Mouse (Mus musculus) forelimb bud, embryonic 11.5 days (tissue): Measurements from ENCODE around the gene B4galt5.

ENCODE experiments used
- DNase-seq: peaks from one replicate; pipeline ENCODE4 v3.0.0-alpha.2; 2012; ENCODE audit warnings: low read depth, low spot score

The B4galt5 gene

DNA sequence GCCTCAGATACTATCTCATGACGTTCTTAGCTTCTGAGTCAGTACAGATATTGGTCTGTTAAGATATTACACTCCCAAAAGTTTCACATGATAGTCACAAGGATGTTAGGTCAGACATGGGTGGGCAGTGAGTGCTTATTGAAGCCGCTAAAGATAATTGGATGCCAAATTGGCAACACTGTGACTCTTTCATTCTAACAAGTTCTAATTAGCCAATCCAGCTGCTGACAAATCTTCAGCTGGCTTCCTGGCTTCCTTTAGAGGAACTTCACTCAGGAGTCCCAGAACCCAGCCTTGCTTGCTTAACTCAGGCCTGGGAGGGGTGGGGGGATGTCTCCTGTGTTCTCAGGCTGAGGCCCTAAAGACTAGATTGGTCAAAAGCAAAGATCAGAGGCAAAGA, 9.5 kb upstream of the B4galt5 start:
- DNase-seq, result no peak

DNA sequence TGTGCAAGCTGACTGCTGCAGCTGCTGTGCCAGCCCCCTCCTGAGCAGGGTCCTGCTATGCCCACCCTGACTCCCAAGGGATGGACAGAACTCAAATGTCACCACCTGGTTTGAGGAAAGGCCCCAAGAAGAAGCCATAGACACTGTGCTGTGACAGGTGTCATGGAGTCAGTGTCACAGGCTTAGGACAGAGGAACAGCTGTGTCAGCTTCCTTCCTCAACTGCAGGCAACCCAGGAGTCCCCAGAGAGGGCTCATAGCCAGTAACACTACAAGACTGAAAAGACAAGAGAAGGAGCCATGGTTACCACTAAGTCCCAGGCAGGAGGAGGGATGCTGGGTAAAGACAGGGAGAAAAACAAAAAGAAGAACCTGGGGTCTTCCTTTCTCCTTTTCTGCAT, 7.9 kb upstream of the B4galt5 start:
- DNase-seq, result no peak

DNA sequence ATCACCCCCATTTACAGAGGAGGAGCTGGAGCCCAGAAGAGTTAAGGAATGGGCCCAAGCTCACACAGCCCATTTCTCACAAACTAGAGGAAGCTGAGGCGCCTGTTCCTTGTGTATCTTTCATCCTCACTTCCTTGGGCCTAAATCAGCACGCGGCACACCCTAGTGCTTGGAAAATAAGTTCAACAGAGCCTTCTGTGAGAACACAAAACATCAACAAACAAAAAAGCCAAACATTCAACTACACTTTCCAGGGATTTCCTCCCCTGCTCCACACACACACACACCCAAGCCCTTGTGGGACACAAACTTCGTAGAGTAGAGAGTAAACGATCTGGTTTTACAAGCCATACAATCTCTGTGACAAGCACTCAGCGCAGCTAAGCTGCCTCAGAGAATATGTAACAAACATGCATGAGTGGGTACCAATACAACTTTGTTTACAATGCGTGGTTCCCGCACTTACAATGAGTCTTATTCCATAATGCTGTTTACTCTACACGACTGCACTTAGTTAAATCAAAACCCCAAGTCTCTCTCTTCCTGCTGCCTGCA, 5.7 kb upstream of the B4galt5 start:
- no peak for DNase-seq

DNA sequence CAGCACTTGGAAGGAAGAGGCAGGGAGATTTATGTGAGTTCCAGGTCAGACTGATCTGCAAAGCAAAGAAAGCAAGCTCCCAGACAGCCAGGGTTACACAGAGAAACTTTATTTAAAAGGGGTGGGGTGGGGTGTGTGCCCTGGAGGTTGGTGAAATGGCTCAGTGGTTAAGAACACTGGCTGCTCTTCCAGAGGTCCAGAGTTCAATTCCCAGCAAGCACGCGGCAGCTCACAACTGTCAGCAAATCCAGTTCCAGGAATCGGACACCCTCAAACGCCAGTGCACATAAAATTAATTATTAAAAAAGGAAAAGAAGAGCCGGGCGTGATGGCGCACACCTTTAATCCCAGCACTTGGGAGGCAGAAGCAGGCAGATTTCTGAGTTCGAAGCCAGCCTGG, 5.1 kb upstream of the B4galt5 start:
- DNase-seq, result no peak

DNA sequence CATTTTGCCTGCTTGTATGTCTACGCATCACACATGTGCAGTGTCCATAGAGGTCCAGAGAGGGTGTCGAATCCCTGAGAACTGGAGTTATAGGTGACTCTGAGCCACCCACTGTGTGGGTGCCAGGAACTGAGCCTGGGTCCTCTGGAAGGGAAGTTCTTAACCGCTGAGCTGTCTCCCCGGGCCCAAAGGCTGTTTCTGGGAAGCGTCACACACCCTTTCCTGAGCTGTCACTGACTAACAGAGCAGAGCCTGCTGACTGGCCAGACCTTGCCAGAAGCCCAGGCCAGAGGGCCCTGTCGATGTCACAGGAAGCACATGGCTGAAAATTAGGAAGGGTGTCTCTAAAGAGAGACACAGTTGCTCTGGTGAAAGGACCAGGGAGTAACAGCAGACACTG, 3.5 kb upstream of the B4galt5 start:
- DNase-seq, result no peak

DNA sequence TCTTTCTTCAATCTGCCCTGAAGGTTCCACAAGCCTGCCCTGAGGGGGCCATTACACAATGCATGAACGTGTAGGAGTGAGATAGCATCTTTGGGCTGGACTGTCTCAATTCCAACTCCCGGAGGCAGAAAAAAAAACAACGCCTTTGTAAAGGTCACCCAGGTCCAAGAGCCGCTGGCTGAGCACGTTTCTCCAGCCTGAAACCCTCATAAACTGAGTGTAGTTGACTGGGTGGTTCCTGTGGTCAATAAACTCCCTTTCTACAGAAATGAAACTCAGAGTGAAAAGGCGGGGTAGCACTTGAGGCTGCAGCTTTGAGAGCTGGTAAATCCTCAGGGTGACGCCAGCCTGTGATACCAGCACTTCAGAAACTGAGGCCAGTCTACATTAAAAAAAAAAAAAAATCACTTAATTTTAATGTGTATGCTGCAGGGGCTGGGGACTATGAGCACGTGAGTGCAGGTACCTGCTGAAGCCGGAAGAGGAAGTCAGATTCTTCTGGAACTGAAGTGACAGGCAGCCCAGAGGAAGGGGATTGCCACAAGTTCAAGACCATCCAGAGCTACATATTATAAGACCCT, 2.5 kb upstream of the B4galt5 start:
- no peak for DNase-seq

DNA sequence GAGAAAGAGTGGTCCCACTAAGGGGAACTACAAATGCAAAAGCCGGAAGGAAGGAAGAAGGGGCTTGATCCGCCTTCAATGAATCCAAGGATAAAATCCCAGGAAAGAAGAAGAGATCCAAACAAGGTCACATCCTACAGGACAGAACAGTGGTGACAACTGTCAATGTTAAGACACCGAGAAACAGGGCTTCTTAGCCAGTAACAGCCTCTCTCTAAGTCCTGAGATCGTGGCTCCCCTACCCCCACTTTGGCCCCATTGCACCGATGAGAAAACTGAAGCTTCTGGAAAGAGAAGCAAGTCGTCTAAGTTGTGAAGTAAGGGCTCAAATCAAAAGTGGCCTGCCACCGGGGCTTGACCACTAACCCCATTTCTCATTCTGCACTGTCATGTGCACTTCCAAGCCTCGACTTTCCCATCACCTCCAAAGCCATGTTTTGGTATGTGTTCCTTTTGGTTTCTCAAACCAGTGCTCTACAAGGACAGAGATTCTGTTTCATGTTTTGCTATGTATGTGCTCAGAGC, 1.2 kb upstream of the B4galt5 start:
- DNase-seq, result no peak

DNA sequence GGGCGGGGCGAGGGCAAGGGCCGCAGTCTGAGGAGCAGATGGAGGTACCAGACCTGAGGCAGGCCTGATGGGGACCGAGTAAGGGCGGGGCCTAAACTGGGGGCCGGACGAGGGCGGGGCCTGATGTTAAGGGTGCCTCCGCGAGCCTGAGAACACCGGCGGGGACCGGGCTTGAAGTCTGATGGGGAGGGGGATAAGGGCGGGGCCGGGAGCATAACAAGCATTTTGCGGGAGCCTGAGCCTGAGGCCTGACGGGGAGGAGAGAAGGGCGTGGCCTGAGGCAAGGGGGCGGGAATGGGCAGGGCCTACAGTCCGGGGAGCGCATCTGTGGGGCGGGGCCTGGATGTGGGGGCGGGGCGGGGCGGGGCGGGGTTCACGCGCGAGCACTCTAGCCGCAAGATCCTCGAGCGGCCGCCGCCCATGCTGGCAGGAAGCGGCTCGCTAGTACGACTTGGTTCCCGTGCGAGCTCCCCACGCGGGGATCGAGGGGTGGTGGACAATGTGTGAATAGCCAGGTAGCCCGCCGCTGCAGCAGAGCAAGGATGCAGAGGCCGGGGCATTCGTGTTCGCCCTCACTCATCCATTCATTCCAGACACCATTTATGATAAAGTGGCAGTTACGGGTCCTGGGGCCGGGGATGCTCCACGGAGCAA, 427 bp upstream of the B4galt5 start:
- peak; percentile 96 for DNase-seq

DNA sequence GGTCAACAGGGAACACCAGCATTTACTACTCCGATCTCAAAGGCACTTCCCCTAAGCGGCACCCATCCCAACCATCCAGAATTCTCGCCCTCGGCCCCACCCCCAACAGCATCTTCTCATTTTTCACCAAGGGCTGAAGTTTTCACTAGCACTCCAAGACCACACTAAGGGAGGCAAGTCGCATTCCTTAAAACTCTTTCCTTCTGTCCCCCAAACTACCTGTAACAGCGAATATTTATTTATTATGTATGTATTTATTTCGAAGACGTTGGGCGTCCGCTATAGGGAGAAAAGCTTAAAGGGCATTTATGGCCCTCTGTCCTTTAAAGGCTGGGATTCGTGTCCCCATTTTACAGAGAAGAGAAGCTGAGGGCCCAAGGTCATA, 1.0 kb downstream of the B4galt5 start:
- no peak for DNase-seq

DNA sequence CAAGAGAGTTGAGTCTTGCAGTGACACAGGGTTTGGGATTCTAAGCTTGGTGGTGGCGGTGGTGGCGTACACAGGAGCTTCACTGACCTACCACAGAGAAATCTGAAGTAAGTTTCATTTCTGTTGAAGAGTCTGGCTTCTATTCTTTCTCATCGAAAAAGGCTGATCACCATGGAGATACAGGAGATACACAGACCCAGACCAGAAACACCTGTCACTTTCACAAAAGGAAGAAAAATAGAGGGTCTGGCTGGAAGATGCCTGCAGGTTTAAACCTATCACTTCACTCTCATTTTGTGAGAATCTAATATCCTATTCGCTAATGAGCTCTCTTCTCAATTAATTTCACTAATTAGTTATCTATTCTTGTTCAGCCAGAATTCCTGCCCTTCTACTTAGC, 1.6 kb downstream of the B4galt5 start:
- DNase-seq, result no peak

DNA sequence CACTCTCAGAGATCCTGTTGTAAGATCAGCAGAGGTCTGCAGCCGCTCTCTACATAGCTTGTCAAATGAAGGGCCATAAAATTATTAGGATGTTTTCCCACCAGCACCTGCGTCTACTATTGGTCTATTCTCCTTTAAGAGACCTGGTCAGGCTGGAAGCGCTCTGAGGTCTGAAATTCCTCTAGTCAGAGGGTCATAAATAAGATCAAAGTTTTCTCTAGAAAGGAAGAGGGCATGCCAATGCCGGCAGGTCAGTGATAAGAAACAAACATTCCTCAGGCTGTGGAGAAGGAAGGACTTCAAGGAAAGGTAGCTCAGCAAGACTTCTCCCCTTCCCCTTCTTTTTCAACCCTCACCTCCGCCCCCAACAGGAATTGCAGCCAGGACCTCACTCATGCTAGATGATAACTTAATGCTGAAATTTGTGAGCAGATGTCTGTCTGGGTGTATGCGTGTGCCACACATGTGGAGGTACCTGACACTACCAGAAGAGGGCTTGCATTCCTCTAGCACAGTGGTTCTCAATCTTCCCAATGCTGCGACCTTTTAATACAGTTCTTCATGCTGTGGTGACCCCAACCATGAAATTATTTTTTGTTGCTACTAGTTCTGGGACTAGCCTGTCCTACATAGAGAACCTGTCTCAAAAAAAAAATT, 3.3 kb downstream of the B4galt5 start:
- DNase-seq, result no peak

DNA sequence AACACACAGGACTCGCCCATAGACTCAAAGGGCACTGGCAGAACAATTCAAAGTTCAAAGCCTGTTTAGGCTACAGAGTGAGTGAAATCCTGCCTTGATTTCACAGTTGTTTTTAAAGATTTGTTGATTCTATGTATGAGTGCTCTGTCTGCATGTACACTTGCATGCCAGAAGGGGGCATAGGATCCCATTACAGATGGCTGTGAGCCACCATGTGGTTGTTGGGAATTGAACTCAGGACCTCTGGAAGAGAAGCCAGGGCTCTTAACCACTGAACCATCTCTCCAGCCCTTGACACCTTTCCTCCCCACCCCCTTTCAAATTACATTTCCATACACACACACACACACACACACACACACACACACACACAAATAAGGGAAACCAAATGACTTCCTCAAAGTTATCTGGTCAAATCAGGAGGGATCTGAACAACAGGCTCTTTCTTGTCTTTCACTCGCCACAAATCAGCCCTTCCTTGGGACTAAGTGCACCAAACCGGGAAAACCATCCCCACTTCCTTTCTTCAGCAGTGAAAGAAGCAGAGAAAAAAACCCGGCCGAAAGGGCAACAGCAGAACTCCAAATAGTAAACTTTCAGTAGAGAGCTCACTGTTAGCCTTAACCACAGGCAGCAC, 4.0 kb downstream of the B4galt5 start:
- no peak for DNase-seq

DNA sequence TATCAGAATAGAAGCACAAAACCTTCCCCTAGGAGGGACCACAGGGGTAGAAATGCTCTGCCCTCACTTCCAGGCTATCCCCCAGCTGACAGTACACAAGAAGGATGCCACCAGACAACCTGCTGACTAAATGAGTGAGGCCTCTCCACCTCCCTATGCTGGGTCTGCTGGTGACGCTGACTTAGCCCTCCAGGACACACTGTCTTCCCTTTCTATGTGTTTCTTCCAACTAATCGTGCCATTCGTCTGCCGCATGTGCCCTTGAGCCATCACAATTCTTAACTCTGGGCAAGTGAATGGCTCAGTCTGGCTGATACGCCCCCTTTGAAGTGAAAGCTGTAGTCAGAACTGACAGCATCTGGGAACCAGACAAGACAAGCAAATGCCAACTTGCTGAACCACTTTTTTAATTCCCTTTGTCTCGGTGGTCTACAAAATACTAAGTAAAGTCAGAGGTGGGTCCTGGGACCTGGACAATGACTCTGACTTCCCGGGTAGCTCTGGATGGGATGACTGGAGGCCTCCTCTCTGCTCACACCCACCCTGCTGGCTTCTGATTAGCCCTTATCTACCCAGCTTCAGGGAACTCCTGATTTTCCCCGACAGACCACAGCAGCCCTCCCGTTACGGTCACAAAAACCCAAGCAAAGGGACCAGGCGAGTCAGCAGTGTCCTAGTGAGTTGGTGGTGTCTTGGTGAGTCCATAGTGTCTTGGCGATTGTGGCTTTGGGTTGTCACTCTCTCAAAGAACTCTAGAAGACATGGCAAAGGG, 5.4 kb downstream of the B4galt5 start:
- DNase-seq, result no peak

DNA sequence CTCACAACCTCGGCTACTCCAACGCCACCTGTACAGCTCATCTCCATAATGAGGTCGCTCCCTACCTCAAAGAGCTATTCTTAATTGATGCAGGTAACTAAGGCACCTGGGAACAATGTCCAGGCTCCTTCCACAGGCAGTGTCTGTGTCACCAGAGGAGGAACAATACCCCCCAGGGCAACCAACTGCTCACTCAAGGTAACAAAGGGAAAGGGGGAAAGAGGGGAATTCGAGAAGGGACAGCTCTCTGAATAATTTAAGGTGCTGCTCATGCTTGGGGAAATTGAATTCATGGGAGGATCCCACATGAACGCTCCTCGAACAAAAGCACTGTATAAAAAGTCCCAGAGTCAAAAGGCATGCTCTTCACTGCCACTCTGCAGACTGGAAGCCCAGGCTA, 6.1 kb downstream of the B4galt5 start:
- no peak for DNase-seq

DNA sequence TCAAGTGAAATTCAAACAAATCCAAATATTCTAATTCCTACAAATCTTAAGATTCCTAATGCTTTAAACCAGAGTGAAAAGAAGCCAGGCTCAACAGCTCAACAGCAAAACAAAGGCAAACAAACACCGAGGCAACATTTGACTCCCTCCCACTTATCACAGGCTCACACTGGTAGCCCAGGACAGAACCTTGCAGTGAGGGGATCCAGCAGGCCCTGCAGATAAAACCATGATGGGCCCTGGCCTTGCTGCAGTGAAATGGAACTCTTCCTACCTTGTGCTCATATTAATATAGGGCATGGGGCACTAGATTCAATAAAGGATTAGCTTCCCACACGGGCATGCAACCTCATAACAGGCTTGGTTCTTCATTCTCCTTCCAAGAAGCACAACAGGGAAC, 11.4 kb downstream of the B4galt5 start:
- no peak for DNase-seq

DNA sequence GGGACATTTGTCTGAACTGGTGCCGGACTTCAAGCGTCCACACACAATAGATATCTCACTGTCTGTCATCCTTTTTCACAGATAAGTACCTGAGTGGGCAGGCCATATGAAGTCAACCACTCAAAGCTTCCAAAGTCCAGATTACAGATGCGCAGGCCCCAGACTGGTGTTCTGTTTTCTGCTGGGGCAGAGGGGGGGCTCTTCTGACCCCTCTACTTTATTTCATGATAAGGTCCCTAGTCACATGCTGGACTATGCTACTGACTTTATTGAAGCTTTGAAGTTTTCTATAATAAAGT, 11.8 kb downstream of the B4galt5 start:
- DNase-seq, result no peak

DNA sequence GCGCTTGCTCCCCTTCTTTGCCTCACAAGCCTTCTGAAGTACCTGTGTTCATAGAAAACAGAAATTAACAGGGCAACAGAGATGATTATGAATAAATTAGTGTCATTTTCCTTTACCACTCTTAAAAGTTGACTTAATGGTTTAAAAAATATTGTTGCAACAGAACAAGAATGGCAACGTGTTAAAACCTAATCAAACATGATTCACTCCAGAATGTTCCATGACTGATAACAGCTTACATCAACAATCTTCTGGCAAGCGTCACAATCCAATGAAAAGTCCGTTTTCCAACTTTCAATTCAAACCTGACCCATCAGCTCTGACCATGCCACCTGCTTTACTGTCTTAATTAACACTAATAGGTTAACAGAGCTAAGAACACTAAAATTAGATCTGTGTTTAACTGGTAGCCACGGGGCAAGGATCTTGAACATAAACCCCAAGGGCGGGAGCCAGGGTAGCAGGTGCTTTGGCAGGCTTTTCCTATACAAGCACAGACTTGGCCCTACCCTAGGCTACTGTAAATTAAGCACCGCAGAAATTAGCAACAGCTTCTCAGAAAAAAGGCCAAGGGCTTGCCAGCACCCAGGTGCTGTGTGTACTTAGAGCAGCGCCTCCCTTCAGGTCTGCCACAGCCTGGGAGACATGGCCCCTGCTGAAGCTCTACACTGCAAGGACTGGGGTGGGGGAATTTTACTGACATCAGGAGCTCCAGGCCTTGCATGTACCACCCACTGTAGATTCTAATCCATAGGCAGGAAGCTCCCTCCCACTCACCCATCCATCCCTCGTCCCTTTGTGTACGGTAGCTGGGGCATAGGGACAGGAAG, 12.4 kb downstream of the B4galt5 start:
- no peak for DNase-seq

DNA sequence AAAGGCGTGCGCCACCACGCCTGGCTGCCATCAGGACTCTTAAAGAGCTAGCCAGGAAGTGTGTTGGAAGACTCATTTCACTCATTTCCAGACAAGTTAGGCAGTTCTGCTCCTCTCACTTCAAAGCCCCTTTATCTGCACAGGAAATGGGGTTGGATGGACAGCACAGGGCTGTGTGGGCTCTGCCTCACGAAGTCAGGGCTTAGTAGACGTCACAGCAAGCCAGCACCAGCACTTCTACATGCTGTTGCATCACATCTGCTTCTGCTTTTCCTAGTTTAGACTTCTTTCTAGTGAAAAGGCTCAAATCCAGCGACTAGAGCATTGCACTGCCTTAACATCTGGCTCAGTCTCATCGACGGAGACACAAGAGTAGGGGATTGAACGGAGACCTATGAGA, 13.9 kb downstream of the B4galt5 start:
- DNase-seq, result no peak

DNA sequence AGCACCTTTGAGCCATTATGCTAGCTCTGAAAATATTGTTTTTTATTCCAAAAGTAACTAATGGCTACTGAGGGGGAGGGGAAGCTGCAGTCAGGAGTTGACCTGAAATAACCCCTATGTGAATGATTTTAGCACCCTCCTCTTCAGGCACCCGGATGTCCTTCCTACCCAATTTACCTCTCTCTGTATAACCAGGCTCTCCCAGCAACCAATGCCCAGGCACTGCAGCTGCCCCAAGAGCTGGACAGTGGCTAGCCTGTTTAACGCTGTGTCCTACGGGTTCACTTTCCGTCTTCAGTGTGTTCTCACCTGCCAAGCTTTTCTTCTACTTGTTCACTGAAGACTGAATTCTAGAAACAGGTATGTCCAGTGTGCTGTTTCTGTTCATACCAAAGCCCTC, 14.7 kb downstream of the B4galt5 start:
- DNase-seq, result no peak

DNA sequence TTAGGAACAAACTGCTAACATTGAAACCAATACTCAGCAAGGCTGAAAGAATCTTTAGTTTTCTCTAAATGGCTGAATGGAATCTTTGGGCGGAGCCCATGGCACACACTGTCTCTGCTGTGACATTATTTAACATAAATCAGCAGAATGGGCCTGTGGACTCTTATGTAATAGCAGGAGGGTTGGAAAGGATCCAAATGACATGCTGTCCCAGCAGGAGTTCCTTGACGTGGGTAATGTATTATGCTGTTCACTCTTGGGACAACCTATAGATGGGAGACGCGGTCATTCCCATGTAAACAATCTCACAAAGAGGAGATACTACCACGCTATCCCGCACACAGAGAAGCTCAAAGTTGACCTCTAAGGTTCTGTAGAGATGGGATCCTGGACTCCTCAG, 15.5 kb downstream of the B4galt5 start:
- no peak for DNase-seq
